Mouse (Mus musculus) heart, postnatal 0 days (tissue): ENCODE measurements around the gene Zc3hav1.

Source experiments
- CTCF ChIP-seq: IDR thresholded peaks from 2 replicates; pipeline ENCODE4 v1.5.1; 2016; ENCODE audit warnings: antibody characterized with exemption, control low read depth, low read depth
- EP300 ChIP-seq: IDR thresholded peaks from 2 replicates; pipeline ENCODE4 v1.6.1; 2016; ENCODE audit warnings: antibody characterized with exemption, low read depth

- TF ChIP-seq CTCF, result no peak
- TF ChIP-seq EP300, result no peak
Observed at GRCm38 (mm10) chr6:38342666-38342992, 11.8 kb downstream of the Zc3hav1 start.
